Mouse (Mus musculus) ES-Bruce4 (cell line): Measurements from ENCODE around the gene Efr3b. TPM values are rescaled to one million over a fixed set of nuclear protein-coding genes. Genes with fewer than 3 reads are reported as not detected.
A peak's percentile ranks its signal among the peaks of the same experiment; 100 is the strongest.

ENCODE experiments used
- H3K27ac ChIP-seq: 2 replicates; pipeline ENCODE4 v1.5.1; 2012; ENCODE audit warnings: low read length, inconsistent platforms; ENCODE audit not compliant: insufficient read depth
- H3K27me3 ChIP-seq: 2 replicates; pipeline ENCODE4 v1.6.1; 2012; ENCODE audit warnings: mild to moderate bottlenecking, low read length, inconsistent platforms; ENCODE audit not compliant: control insufficient read depth, poor library complexity, insufficient read depth, severe bottlenecking
- H3K36me3 ChIP-seq: 2 replicates; pipeline ENCODE4 v1.6.1; 2012; ENCODE audit warnings: inconsistent platforms, mild to moderate bottlenecking, low read length, moderate library complexity; ENCODE audit not compliant: control insufficient read depth, poor library complexity, insufficient read depth, severe bottlenecking
- H3K4me1 ChIP-seq: one replicate; pipeline ENCODE4 v1.8.1; 2011; ENCODE audit warnings: low read length; ENCODE audit not compliant: control insufficient read depth, insufficient read depth
- H3K4me3 ChIP-seq: 2 replicates; pipeline ENCODE4 v1.5.1; 2011; ENCODE audit warnings: low read depth, mild to moderate bottlenecking, low read length
- H3K9ac ChIP-seq: 2 replicates; pipeline ENCODE4 v1.6.1; 2012; ENCODE audit warnings: low read depth, mild to moderate bottlenecking, inconsistent platforms; ENCODE audit not compliant: poor library complexity, severe bottlenecking
- H3K9me3 ChIP-seq: replicated peaks from 2 replicates; pipeline ENCODE4 v1.6.1; 2012; ENCODE audit warnings: mild to moderate bottlenecking, low read length, inconsistent platforms; ENCODE audit not compliant: control insufficient read depth, poor library complexity, insufficient read depth, severe bottlenecking
- CTCF ChIP-seq: IDR thresholded peaks from one replicate; pipeline ENCODE4 v1.8.1; 2011; ENCODE audit warnings: low read depth, low read length
- EP300 ChIP-seq: IDR thresholded peaks from 2 replicates; pipeline ENCODE4 v1.6.1; 2011; ENCODE audit warnings: low read depth, low read length; ENCODE audit not compliant: insufficient read depth
- POLR2A ChIP-seq: IDR thresholded peaks from one replicate; pipeline ENCODE4 v1.8.1; 2011; ENCODE audit warnings: low read length; ENCODE audit not compliant: insufficient read depth
- polyA plus RNA-seq: library from polyadenylated mRNA; stranded (reverse); fragments of >200 nt; gene quantifications from 2 replicates; pipeline ENCODE4 v1.2.4, GENCODE M21; 2011; ENCODE audit warnings: low read depth; ENCODE audit not compliant: missing spikeins, insufficient read depth, insufficient read length

The Efr3b gene
- polyA plus RNA-seq, 1 experiment = 3.7 TPM

GRCm38 (mm10) chr12:3926127-3926526 lies 112.6 kb downstream of the Efr3b start:
- H3K4me1 ChIP-seq = no peaks in the 10 kb centered on the region
- TF ChIP-seq POLR2A = no peak
- peak; percentile 72 for TF ChIP-seq CTCF
- no peak overlapping the region for H3K4me3 ChIP-seq
- H3K36me3 ChIP-seq = no peaks in the 10 kb centered on the region
- no peak overlapping the region for H3K27ac ChIP-seq
- no peaks in the 10 kb centered on the region for H3K27me3 ChIP-seq
- no peak overlapping the region for H3K9ac ChIP-seq
- no peaks in the 10 kb centered on the region for H3K9me3 ChIP-seq

- no peaks in the 10 kb centered on the region for H3K27me3 ChIP-seq
- H3K36me3 ChIP-seq = no peaks in the 10 kb centered on the region
- peaks cover 4% of the 10 kb centered on the region for H3K4me1 ChIP-seq
- no peak overlapping the region for H3K9ac ChIP-seq
- no peak overlapping the region for H3K27ac ChIP-seq
- H3K4me3 ChIP-seq = no peak overlapping the region
- no peak for TF ChIP-seq EP300
- no peak for TF ChIP-seq POLR2A
- TF ChIP-seq CTCF = no peak
- H3K9me3 ChIP-seq = no peaks in the 10 kb centered on the region
These were observed 119.3 kb downstream of the Efr3b start for GRCm38 (mm10) chr12:3919423-3919822.

GRCm38 (mm10) chr12:3918577-3918976 lies 120.1 kb downstream of the Efr3b start:
- Histone ChIP-seq H3K4me3 (no peak overlapping the region), H3K36me3 (no peaks in the 10 kb centered on the region), H3K27ac (no peak overlapping the region), H3K27me3 (no peaks in the 10 kb centered on the region), H3K4me1 (peaks cover 4% of the 10 kb centered on the region), H3K9me3 (no peaks in the 10 kb centered on the region), H3K9ac (no peak overlapping the region)
- TF ChIP-seq CTCF = no peak
- TF ChIP-seq POLR2A = no peak
- TF ChIP-seq EP300 = no peak

GRCm38 (mm10) chr12:3917668-3918341 lies 120.9 kb downstream of the Efr3b start:
- H3K9ac ChIP-seq = no peak overlapping the region
- H3K9me3 ChIP-seq = no peaks in the 10 kb centered on the region
- H3K27ac ChIP-seq = no peak overlapping the region
- no peak overlapping the region for H3K4me3 ChIP-seq
- H3K4me1 ChIP-seq = peaks cover 4% of the 10 kb centered on the region
- no peaks in the 10 kb centered on the region for H3K27me3 ChIP-seq
- H3K36me3 ChIP-seq = no peaks in the 10 kb centered on the region
- TF ChIP-seq CTCF = no peak
- TF ChIP-seq POLR2A = no peak
- no peak for TF ChIP-seq EP300

- Histone ChIP-seq H3K4me1 (peaks cover 4% of the 10 kb centered on the region), H3K27ac (no peak overlapping the region), H3K27me3 (no peaks in the 10 kb centered on the region), H3K9me3 (no peaks in the 10 kb centered on the region), H3K4me3 (no peak overlapping the region), H3K9ac (no peak overlapping the region), H3K36me3 (no peaks in the 10 kb centered on the region)
- TF ChIP-seq POLR2A (no peak), EP300 (no peak), CTCF (no peak)
These were observed 122.9 kb downstream of the Efr3b start for GRCm38 (mm10) chr12:3915852-3916251.

Other genes starting within 250 kb of the Efr3b start
- gene Dnmt3a, start 232.9 kb downstream of the Efr3b start, polyA plus RNA-seq = 31.9 and 44.2 TPM in 2 replicates
- gene Pomc, start 84.0 kb downstream of the Efr3b start, polyA plus RNA-seq = 1.2 TPM in 1 of 2 replicates, not detected in the other
- gene Dnajc27, start 43.7 kb upstream of the Efr3b start, polyA plus RNA-seq = 10.9 and 11.9 TPM in 2 replicates
- 8.2 and 9.2 TPM in 2 replicates for gene Adcy3, start 94.2 kb upstream of the Efr3b start, polyA plus RNA-seq
- gene Ptrhd1, start 195.1 kb upstream of the Efr3b start, polyA plus RNA-seq = 6.9 and 7.2 TPM in 2 replicates
- gene Cenpo, start 195.4 kb upstream of the Efr3b start, polyA plus RNA-seq = 24.4 and 27.0 TPM in 2 replicates